Mouse (Mus musculus) MEL (cell line): ENCODE data around the gene B4galnt3. TPM values are rescaled to one million over a fixed set of nuclear protein-coding genes. Genes with fewer than 3 reads are reported as not detected.

Source experiments
- polyA plus RNA-seq, 2 experiments: library from polyadenylated mRNA; stranded (reverse) in 1 of 2; unstranded in 1 of 2; fragments of >175 nt in 1 of 2; fragments of >200 nt in 1 of 2; gene quantifications; 2 replicates each; pipeline versions ENCODE4 v1.2.1 to v1.2.4; 2012; ENCODE audit warnings: low replicate concordance in 2 of 2, low read depth in 1 of 2; ENCODE audit not compliant: insufficient read length in 2 of 2, insufficient read depth in 1 of 2, missing spikeins in 1 of 2
- total RNA-seq: library from RNA; depleted of rRNA; stranded (reverse); fragments of 300-350 nt; gene quantifications from 2 replicates; pipeline ENCODE4 v1.2.3, GENCODE M21; 2012; rRNA removed

The B4galnt3 gene
- total and polyA plus RNA-seq, 3 experiments = 1.3 to 1.5 TPM; not detected in 1

Other genes with a start within 250 kb of the B4galnt3 start
- gene Ninj2, start 201.2 kb downstream of the B4galnt3 start, total RNA-seq = not detected in 2 replicates
- gene Ninj2, start 201.2 kb downstream of the B4galnt3 start, polyA plus RNA-seq = under 1 TPM in 1 of 2 experiments, not detected in 1; 0.08 TPM
- gene D330020A13Rik, start 195 bp downstream of the B4galnt3 start, total RNA-seq = not detected in 2 replicates
- not detected for gene D330020A13Rik, start 195 bp downstream of the B4galnt3 start, polyA plus RNA-seq
- gene Kdm5a, start 69.6 kb upstream of the B4galnt3 start, total RNA-seq = 45.7 and 51.7 TPM in 2 replicates
- 100 to 1,000 TPM; 121 to 303 TPM for gene Kdm5a, start 69.6 kb upstream of the B4galnt3 start, polyA plus RNA-seq
- gene Ccdc77, start 69.8 kb upstream of the B4galnt3 start, total RNA-seq = 14.4 and 16.6 TPM in 2 replicates
- 10 to 100 TPM in 1 of 2 experiments, not detected in 1; 17.9 TPM for gene Ccdc77, start 69.8 kb upstream of the B4galnt3 start, polyA plus RNA-seq
- 18.0 and 19.5 TPM in 2 replicates for gene Il17ra, start 168.7 kb upstream of the B4galnt3 start, total RNA-seq
- gene Il17ra, start 168.7 kb upstream of the B4galnt3 start, polyA plus RNA-seq = 10 to 100 TPM in 1 of 2 experiments, not detected in 1; 43.3 TPM
- not detected in 2 replicates for gene Tmem121b, start 199.2 kb upstream of the B4galnt3 start, total RNA-seq
- gene Tmem121b, start 199.2 kb upstream of the B4galnt3 start, polyA plus RNA-seq = under 1 TPM in 1 of 2 experiments, not detected in 1; 0.18 TPM
- gene Hdhd5, start 236.8 kb upstream of the B4galnt3 start, total RNA-seq = 17.4 and 19.9 TPM in 2 replicates
- 10 to 100 TPM in 1 of 2 experiments, not detected in 1; 17.8 TPM for gene Hdhd5, start 236.8 kb upstream of the B4galnt3 start, polyA plus RNA-seq